Mouse (Mus musculus) yolk sac, embryonic 10.5 days (tissue): ENCODE measurements around the gene Git1.
"Not testable (repeated sequence)": the region's sequence is repeated elsewhere in the genome, so short reads cannot be mapped to it uniquely, and the experiment has no call there.

ENCODE experiments used
- DNase-seq: peaks from one replicate; pipeline ENCODE4 v3.0.0-alpha.2; 2017; ENCODE audit warnings: low spot score

Gene Git1

DNA sequence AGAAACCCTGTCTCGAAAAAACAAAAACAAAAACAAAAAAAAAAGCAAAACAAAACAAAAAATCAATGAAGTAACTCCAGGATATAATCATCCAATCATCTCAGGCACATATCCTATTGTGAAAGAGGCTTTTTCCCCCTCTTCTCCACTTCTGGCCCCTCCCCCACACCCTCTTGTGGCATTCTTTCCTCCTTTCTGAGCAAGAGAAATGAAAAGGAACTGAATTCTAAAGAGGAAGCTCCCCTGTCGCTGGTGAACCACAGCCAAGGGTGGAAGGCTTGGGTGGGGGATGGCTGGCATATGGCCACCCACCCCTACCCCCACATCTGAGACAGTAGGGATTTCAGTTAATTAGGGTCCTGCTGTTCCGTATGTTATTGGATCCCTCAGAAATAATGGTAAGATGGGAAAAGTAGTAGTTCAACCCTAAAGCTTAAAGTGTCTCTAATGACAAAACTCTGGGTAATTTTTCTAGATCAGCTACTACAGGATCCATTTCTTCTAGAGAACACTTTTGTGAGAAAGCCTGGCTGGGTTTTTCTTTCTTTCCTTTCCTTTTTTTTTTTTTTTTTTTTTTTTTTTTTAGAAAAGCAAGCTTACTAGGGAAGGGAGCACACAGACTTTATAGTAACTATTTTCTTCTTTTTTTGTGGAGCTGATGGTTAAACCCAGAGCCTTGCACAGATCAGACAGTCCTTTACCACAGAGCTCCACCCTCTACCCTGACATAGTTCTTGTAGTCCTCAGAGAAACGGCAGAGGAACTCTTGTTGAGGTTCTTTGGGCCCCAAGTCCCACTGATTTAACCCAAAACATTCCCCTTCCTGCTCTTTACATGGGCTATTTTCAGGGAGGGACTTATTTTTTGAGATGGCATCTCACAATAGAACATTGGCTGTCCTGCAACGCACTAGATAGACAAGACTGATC, 27.5 kb downstream of the Git1 start:
- DNase-seq: no peak

DNA sequence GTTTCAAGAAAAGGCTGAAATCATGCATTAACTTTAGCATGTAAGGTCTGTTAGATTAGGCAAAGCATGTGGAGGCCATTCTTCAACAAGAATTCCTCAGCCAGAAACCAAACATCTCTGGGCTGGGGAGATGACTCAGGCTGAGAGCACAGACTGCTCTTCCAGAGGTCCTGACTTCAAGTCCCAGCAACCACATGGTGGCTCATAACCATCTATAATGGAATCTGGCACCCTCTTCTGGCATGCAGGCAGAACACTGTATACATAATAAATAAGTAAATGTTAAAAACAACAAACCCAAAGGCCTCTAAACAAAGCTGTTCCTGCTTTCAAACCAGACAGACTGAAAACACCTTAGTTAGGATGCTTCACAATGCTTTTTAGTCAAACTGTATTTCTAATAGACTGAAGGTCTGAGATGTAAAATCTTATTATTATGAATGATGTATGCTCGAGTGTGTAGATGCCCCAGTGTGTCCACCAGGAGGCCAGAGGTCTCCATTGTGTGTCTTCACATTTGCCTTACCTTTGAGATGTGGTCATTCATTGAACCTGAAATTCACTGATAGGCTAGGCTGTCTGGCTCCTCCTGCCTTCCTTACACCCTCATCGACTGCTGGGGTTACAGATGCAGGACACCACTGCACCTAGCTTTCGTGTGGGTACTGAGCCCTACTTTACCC, 32.6 kb downstream of the Git1 start:
- no peak for DNase-seq

DNA sequence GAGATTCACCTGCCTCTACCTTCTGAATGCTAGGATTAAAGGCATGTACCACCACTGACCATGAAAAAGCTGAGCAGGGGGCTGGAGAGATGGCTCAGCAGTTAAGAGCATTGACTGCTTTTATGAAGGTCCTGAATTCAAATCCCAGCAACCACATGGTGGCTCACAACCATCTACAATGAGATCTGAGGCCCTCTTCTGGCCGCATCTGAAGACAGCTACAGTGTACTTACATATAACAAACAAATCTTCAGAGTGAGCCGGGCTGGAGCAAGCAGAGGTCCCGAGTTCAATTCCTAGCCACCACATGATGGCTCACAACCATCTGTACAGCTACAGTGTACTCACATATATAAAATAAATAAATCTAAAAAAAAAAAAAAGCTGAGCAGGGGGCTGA, 35.1 kb downstream of the Git1 start:
- not testable (repeated sequence) for DNase-seq

DNA sequence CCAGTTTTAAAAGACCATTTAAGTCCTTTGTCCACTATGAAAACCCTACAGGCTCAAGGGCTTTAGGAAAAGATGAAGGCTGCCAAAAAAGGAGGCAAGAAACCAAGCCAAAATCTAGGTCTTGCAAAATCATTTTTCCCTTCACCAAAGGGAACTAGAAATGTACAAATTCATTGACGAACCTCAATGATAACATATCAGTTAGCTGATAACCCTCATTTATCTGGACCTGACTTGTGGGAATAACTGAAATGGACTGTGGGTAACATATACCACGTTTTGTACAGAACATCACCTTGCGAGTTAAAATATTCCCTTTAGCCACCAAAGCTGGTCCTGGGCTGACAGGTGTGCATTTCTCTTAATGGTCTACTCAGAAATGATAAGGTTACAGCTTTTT, 36.3 kb downstream of the Git1 start:
- DNase-seq: no peak

DNA sequence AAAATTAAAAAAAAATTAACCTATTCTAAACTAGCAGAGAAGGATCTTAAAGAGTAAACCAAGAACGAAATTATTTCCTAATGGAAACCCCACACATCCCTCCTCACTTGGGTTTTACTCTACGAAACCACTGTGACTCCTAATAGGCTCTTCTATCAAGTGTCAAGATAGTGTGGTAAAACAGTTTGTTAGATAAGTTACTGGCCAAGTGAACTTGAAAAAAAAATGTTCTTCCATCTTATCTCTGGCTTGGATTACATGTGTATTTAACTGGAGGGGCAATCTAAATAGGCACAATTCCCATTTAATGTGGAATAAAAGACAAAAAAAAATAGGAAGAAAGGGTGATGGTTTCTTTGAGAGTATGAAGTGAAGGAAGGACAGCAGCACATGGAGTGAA, 37.5 kb downstream of the Git1 start:
- DNase-seq: no peak

- no peak for DNase-seq
Observed at GRCm38 (mm10) chr11:77532202-77532846, 39.0 kb downstream of the Git1 start.

DNA sequence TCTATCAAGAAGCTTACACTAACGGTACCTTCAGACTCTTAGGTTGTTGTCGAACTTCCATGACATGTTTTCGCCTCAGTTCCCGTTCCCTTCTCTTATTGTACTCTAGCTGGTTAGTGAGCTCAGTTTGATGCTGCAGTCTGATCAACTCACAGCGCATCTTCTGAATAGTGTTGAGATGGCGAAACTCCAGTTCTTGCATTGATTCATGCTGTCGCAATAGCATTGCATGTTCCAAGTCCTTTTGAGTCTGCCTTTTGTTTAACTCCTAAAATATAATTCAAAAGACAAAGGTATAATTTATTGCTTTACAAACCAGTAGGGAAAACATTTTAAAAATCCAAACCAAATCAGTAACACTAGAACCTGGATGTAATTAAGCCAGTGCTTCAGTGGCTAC, 51.9 kb downstream of the Git1 start:
- no peak for DNase-seq
